Mouse (Mus musculus) adipose tissue, adult 10 weeks (tissue): Measurements from ENCODE around the gene Abca2. TPM values are rescaled to one million over a fixed set of nuclear protein-coding genes. Genes with fewer than 3 reads are reported as not detected.

Source experiments
- polyA plus RNA-seq: library from polyadenylated mRNA; stranded (reverse); fragments of 350-450 nt; fragmentation: Illumina TruSeq; extraction: RNeasy Lipid Tissue Mini Kit (QIAGEN cat#74804); gene quantifications from one replicate; pipeline ENCODE4 v1.2.3, GENCODE M21; 2014; ENCODE audit warnings: low read depth, low replicate concordance

The Abca2 gene
- 204 TPM for polyA plus RNA-seq

DNA sequence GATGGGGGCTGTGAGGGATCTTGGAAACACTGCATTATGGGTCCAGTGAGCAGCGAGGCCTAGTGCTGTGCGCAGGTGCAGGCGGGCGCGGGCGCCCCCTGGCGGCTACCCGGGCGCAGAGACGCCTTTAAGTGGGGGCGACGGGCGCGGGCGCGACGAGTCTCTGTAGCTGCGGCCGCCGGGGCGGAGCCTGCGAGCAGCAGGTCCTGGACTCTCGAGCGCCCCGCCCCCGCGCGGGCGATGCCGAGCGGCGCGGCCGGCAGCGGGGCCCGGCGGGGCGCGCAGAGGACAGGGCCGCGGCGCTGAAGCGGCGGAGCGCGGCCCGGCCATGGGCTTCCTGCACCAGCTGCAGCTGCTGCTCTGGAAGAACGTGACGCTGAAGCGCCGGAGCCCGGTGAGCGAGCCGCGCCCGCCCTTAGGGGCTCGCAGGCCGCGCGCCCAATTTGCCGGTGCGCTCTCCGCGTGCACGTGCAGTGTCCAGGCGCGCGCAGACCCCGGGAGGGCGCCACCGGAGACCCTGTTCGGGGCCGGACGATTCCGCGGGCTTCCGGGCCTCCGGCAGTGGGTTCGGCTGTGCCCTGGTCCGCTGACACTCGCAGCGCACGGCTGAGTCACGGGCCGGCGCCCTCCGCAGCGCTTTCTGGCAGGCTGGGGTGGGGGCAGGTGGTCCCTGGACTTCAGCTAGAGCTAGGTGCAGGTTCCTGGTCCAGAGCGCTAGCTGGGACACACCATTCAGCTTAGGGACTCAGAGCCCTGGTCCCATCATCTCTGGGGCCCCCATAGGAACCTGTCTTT, at the start of gene Abca2:
Abca2 (plus strand) TSS at position 262 of the 795 bp plus-strand sequence.

DNA sequence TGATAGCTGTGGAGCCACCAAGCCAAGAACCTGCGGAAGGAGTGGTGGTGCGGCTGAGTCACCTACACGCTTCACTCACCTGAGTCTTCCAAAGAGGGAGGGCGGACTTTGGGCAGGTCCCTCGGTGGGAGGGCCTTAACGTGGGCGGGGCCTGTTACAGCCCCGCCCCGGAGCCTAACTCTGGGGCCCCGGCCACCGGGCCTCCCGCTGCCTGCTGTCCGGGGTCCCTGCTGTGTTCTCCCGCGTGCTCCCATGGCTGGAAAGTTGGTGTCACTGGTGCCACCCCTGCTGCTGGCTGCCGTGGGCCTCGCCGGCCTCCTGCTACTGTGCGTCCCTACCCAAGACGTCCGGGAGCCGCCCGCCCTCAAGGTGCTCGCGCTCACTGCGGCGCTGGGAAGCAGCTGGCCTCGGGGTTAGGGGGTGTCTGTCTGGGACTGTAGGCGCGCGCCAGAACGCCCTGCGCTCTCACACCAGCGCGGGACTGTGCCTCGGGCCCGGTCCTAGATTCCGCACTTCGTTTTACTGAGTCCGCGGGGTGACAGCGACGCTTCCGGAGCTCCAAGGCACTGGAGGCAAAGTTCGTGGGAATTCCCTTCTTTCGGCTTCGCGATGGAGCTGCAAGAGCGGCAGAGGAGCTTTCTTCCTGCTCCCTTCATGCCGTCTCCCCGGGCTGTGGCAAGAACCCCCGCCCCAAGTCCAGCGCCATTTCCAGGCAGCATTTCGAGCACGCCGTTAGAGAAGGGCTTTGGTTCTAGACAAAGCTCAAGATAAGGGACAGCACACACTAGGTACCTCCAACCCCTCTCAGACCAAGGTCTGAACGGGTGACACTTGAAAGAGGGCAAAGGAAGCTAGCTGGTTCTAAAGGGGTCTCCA, 32.5 kb upstream of the Abca2 start, which contains the start of gene Entpd2:
Entpd2 (plus strand) TSS at position 154 of the 876 bp plus-strand sequence.

DNA sequence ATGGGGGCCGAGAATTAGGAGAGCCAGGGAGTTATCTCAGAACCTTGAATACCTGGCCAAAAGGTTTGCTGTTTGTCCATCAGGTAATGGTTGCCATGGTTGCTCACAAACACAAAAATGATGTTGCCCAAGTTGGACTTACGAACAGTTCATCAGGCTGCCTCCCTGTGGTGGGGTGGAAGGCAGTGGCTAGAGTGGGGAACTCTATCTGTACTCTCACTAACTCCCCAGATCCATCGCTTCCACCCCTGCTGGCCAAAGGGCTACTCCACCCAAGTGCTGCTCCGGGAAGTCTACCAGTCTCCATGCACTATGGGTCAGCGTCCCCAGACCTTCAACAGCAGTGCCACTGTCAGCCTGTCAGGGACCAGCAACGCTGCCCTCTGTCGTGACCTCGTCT, 29.5 kb upstream of the Abca2 start, which contains the start of gene Npdc1:
Npdc1 (plus strand) TSS at position 301 of the 400 bp plus-strand sequence.

DNA sequence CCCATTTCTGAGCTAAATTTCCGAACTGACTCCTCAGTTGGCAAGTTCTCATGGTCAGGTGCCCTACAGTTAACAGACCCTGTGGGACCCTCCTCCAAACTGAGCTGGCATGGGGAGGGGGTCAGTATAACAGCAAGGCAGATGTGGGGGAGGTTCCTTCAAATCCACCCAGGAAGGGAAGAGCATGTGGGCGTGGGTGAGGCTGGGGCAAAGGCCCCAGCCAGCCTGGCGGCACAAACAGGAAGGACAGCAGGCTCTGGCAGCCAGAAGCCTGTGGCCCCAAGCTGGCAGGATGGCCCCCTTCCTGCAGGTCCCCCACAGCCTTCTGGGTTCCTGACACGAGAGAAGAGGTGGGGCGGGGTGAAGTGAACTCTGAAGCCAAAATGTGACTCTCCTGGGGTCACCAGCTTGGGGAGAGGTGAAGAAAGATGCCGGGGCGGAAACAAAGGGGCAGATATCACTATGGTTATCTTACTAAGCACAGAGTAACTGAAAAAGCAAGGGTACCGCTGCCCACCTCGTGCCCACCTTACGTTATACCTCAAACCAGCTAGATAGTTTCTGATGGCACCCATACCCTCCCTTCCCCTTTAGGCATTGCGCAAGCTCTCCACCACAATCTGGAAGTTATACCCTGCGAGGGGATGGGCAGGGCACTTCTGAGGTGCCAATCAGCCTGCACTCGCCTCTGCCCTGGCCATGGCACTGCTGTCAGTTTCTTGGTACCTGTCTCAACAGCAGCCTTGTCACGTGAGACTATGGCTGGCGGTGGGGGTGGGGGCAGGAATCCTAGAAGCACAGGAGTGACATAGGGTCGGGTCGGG, 5.7 kb upstream of the Abca2 start, which contains the start of gene Fut7:
Fut7 (plus strand) TSS at position 681 of the 824 bp plus-strand sequence.

DNA sequence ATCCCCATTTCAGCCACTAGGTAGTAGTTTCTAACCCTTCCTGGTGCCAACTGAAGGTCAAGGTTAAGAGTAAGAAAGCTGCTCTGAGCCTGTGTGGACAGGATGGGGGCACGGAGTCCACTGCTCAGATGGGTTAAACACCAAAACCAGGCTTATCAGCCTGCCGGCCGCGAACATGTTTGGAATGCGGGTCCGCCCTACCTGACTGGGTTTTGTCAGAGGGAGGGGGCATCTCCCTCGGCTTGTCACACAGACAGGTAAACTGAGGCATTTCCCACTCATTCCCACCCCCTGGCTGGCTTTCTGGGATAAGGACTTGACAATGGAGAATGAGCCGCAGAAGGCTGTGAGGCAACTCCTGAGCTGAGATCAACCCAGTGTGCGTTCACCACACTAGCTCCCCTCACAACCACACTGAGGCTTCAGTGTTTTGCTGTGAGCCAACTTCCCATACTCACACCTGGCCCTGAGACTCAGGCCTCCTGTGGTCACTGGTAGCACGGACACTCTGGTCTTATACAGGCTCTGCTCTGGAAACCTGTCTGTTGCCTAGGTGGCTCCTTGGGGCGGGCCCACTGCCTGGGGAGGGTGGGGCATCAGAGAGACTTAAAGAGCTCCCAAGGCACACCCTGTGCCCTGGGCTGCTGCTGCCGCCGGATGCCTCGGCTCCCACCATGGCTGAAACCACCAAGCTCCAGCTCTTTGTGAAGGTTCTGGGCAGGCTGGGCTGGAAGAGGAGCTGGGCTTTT, 27.9 kb downstream of the Abca2 start, which contains the start of gene Clic3:
Clic3 (plus strand) TSS at position 634 of the 749 bp plus-strand sequence.

DNA sequence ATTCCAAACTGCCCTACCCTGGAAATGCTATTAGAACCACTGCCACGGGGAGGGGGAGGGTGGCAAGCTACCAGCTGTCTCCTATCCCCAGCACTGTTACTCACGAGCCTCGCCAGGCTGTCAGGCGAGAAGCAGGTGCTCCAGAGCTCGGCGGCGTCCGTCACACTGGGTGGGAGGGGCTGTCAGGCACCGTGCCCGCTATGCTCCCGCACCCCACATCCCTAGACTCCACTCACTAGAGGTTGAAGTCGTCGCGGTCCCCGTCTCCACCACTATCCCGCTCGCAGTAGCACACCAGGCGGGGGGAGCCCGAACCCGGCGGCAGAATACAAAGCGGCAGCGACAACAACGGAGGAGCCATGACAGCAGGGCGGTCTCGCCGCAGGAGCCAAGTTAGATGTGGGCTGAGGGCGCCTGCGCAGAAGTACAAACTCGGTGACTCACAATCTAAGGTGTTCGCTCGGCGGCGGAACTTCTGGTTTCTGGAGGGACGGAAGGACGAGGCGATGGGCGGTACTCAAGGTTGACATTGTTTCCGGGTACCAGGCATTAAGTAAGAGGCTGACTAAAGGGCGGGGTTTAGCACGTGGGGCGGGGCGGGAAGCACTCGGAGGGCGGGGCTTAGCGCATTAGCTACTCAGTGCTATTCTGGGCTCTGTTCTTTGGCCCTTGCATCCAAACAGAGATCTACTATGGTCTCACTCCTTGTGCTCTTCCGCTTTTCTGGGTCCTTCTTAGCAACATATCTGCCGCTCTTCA, 32.2 kb downstream of the Abca2 start, which contains the start of gene Paxx:
Paxx (minus strand) TSS at position 544 of the 759 bp plus-strand sequence.

DNA sequence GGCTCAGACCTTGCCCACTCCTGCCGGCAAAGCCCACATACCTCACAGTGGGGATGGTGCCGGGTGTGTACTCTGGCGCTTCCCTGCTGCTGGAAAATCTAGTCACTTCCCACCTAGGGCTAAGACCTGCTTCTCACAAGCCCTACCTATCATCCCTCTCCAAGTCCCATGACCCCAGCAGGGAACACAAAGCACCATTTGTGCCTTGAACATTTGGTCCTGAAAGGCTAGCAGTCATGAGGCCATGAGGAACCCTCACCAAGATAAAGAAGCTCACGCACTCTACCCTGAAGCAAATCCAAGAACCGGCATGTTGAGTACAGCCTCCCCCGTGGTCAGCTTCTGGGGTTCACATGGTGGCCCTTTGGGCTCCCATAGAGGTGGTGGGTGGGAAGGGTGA, 41.5 kb downstream of the Abca2 start, which contains the start of gene Ptgds:
Ptgds (minus strand) TSS at position 78 of the 400 bp plus-strand sequence.

DNA sequence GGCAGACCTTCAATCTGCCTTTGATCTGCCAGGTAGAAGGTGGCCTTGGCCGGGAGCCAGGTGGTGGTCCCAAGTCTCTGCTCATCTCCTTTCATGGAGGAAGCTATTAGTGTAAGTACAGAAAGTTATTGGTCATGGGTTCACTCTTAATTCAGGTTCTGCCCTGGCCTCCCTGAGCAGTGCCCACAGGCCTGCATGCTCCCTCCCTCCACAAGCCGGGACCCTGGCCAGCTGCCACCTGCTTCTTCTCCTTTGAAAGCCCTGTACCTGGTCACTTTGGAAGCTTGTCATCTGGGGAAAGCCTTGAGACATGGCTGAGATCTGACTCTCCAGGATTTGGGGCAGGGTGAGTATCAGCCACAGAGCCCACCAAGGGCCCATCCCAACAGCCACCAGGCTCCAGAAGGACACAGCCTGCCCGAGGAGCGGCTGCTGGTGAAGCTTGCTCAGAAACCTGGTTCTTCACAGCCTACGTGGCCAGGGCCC, 65.0 kb downstream of the Abca2 start, which contains the start of gene Lcn12:
Lcn12 (minus strand) TSS at position 436 of the 486 bp plus-strand sequence.

Other genes with a start within 250 kb of the Abca2 start
- 6.2 TPM for gene Nrarp, start 247.9 kb upstream of the Abca2 start, polyA plus RNA-seq
- 24.7 TPM for gene Tor4a, start 231.8 kb upstream of the Abca2 start, polyA plus RNA-seq
- gene Nelfb, start 217.2 kb upstream of the Abca2 start, polyA plus RNA-seq: 43.3 TPM
- gene Stpg3, start 214.1 kb upstream of the Abca2 start, polyA plus RNA-seq: 1.8 TPM
- 6.7 TPM for gene Fam166a, start 210.0 kb upstream of the Abca2 start, polyA plus RNA-seq
- 224 TPM for gene Tubb4b, start 204.0 kb upstream of the Abca2 start, polyA plus RNA-seq
- not detected for gene Slc34a3, start 194.3 kb upstream of the Abca2 start, polyA plus RNA-seq
- not detected for gene Rnf224, start 191.9 kb upstream of the Abca2 start, polyA plus RNA-seq
- 6.8 TPM for gene Rnf208, start 186.4 kb upstream of the Abca2 start, polyA plus RNA-seq
- 0.38 TPM for gene Cysrt1, start 186.3 kb upstream of the Abca2 start, polyA plus RNA-seq
- gene AL732309.1, start 181.8 kb upstream of the Abca2 start, polyA plus RNA-seq: 13.6 TPM
- 27.6 TPM for gene Tmem203, start 173.3 kb upstream of the Abca2 start, polyA plus RNA-seq
- 11.7 TPM for gene Tprn, start 166.1 kb upstream of the Abca2 start, polyA plus RNA-seq
- 57.4 TPM for gene Ssna1, start 156.3 kb upstream of the Abca2 start, polyA plus RNA-seq
- gene Anapc2, start 156.2 kb upstream of the Abca2 start, polyA plus RNA-seq: 70.9 TPM
- gene Tmem210, start 140.6 kb upstream of the Abca2 start, polyA plus RNA-seq: 2.1 TPM
- 2.9 TPM for gene Lrrc26, start 138.8 kb upstream of the Abca2 start, polyA plus RNA-seq
- not detected for gene Grin1, start 109.5 kb upstream of the Abca2 start, polyA plus RNA-seq
- 44.1 TPM for gene Man1b1, start 96.4 kb upstream of the Abca2 start, polyA plus RNA-seq
- 15.5 TPM for gene Dpp7, start 72.3 kb upstream of the Abca2 start, polyA plus RNA-seq
- gene Uap1l1, start 63.0 kb upstream of the Abca2 start, polyA plus RNA-seq: 26.4 TPM
- 1.5 TPM for gene Sapcd2, start 56.4 kb upstream of the Abca2 start, polyA plus RNA-seq
- 47.9 TPM for gene Entpd2, start 32.8 kb upstream of the Abca2 start, polyA plus RNA-seq
- gene Npdc1, start 29.4 kb upstream of the Abca2 start, polyA plus RNA-seq: 94.7 TPM
- gene Fut7, start 5.4 kb upstream of the Abca2 start, polyA plus RNA-seq: 0.61 TPM
- gene Clic3, start 28.1 kb downstream of the Abca2 start, polyA plus RNA-seq: 34.4 TPM
- 79.8 TPM for gene Paxx, start 32.4 kb downstream of the Abca2 start, polyA plus RNA-seq
- 1,188 TPM for gene Ptgds, start 41.3 kb downstream of the Abca2 start, polyA plus RNA-seq
- 383 TPM for gene Lcn12, start 65.2 kb downstream of the Abca2 start, polyA plus RNA-seq
- 74.6 TPM for gene Fbxw5, start 72.0 kb downstream of the Abca2 start, polyA plus RNA-seq
- 7.2 TPM for gene C8g, start 73.0 kb downstream of the Abca2 start, polyA plus RNA-seq
- gene Traf2, start 118.2 kb downstream of the Abca2 start, polyA plus RNA-seq: 15.6 TPM
- 250 TPM for gene Edf1, start 129.1 kb downstream of the Abca2 start, polyA plus RNA-seq
- 1.1 TPM for gene Mamdc4, start 146.1 kb downstream of the Abca2 start, polyA plus RNA-seq
- 65.3 TPM for gene Phpt1, start 146.5 kb downstream of the Abca2 start, polyA plus RNA-seq
- 1.7 TPM for gene Ajm1, start 153.1 kb downstream of the Abca2 start, polyA plus RNA-seq
- 69.7 TPM for gene Rabl6, start 179.8 kb downstream of the Abca2 start, polyA plus RNA-seq
- gene Ccdc183, start 189.0 kb downstream of the Abca2 start, polyA plus RNA-seq: 7.2 TPM
- gene Tmem141, start 193.3 kb downstream of the Abca2 start, polyA plus RNA-seq: 48.8 TPM
- 41.5 TPM for gene Fcna, start 199.3 kb downstream of the Abca2 start, polyA plus RNA-seq
- gene Lcn8, start 224.4 kb downstream of the Abca2 start, polyA plus RNA-seq: 6,740 TPM
- 8,551 TPM for gene Lcn5, start 229.2 kb downstream of the Abca2 start, polyA plus RNA-seq
- 653 TPM for gene Lcn6, start 248.1 kb downstream of the Abca2 start, polyA plus RNA-seq